Mouse (Mus musculus) midbrain, embryonic 11.5 days (tissue): ENCODE results near the gene Kif5a. TPM values are rescaled to one million over a fixed set of nuclear protein-coding genes. Genes with fewer than 3 reads are reported as not detected.

Experiments used
- polyA plus RNA-seq: library from polyadenylated mRNA; unstranded; fragments of >200 nt; fragmentation: Nextera tagmentation; extraction: Ambion mirVana; gene quantifications from 2 replicates; pipeline ENCODE4 v1.2.1, GENCODE M21; 2014

Gene Kif5a
- polyA plus RNA-seq, 1 experiment from 2014 or later: 26.3 TPM

Other genes starting within 250 kb of the Kif5a start
- 80.7 and 86.0 TPM in 2 replicates for gene Tsfm, start 232.5 kb downstream of the Kif5a start, polyA plus RNA-seq
- gene Mettl1, start 221.9 kb downstream of the Kif5a start, polyA plus RNA-seq: 36.5 and 37.4 TPM in 2 replicates
- 0.06 and 0.11 TPM in 2 replicates for gene Eef1akmt3, start 221.8 kb downstream of the Kif5a start, polyA plus RNA-seq
- gene Cyp27b1, start 215.1 kb downstream of the Kif5a start, polyA plus RNA-seq: not detected in 2 replicates
- 3.2 and 3.7 TPM in 2 replicates for gene March9, start 203.2 kb downstream of the Kif5a start, polyA plus RNA-seq
- gene Cdk4, start 199.8 kb downstream of the Kif5a start, polyA plus RNA-seq: 2,818 and 2,848 TPM in 2 replicates
- gene Tspan31, start 193.1 kb downstream of the Kif5a start, polyA plus RNA-seq: 98.6 and 117 TPM in 2 replicates
- gene Agap2, start 188.1 kb downstream of the Kif5a start, polyA plus RNA-seq: 0.66 and 0.89 TPM in 2 replicates
- gene Os9, start 142.2 kb downstream of the Kif5a start, polyA plus RNA-seq: 43.1 and 49.7 TPM in 2 replicates
- gene B4galnt1, start 98.1 kb downstream of the Kif5a start, polyA plus RNA-seq: 8.1 and 9.4 TPM in 2 replicates
- 0.51 and 0.58 TPM in 2 replicates for gene Slc26a10, start 82.7 kb downstream of the Kif5a start, polyA plus RNA-seq
- gene Arhgef25, start 73.3 kb downstream of the Kif5a start, polyA plus RNA-seq: 25.8 and 28.2 TPM in 2 replicates
- 130 and 138 TPM in 2 replicates for gene Dtx3, start 67.6 kb downstream of the Kif5a start, polyA plus RNA-seq
- gene Pip4k2c, start 51.8 kb downstream of the Kif5a start, polyA plus RNA-seq: 10.3 and 11.4 TPM in 2 replicates
- gene Dctn2, start 3.0 kb upstream of the Kif5a start, polyA plus RNA-seq: 196 and 206 TPM in 2 replicates
- 12.3 and 16.3 TPM in 2 replicates for gene Mbd6, start 25.7 kb upstream of the Kif5a start, polyA plus RNA-seq
- 185 and 187 TPM in 2 replicates for gene Mars, start 48.4 kb upstream of the Kif5a start, polyA plus RNA-seq
- 1.1 and 1.4 TPM in 2 replicates for gene Arhgap9, start 58.6 kb upstream of the Kif5a start, polyA plus RNA-seq
- gene Gli1, start 78.6 kb upstream of the Kif5a start, polyA plus RNA-seq: 3.1 and 4.1 TPM in 2 replicates
- not detected in 2 replicates for gene Inhbe, start 91.1 kb upstream of the Kif5a start, polyA plus RNA-seq
- not detected in 2 replicates for gene Inhbc, start 107.1 kb upstream of the Kif5a start, polyA plus RNA-seq
- 27.0 and 27.7 TPM in 2 replicates for gene R3hdm2, start 117.0 kb upstream of the Kif5a start, polyA plus RNA-seq
- gene Stac3, start 238.3 kb upstream of the Kif5a start, polyA plus RNA-seq: 0.10 and 0.14 TPM in 2 replicates